Comparison of ENCODE assay signal across 16 mouse cellular contexts in the genomic region with DNA sequence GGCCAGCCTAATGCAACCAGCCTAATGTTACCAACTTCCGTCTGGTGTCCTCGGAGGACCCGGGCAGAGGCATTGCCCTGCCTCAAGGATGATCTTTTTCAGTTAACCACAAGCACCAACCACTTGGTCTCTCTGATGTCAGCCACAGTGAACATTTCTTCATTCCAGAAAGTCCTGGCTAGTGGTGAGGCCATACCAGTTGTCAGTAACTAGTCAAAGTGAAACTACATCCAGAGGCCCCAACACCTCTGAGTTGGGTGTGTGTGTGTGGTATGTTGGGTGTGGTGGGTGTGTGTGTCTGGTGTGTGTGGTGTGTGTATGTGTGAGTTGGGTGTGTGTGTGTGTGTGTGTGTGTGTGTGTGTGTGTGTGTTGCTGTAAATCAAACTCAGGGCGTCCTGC. TPM values are rescaled to one million over a fixed set of nuclear protein-coding genes. Genes with fewer than 3 reads are reported as not detected.
DNase-seq lines count a peak whose midpoint lies in the region; ATAC-seq and TF ChIP-seq lines count a peak whose summit lies in the region.
"Had no signal": no experiment of that assay in that cellular context is flagged by ENCODE, and none has a peak within 500 bp of the region (broad histone marks: within the 10 kb centered on the region; RNA-seq: fewer than 3 reads in every experiment).

No protein-coding gene starts in this region.

- no peak for TF ChIP-seq POLR2A in bone marrow, adult 2 months (IDR thresholded peaks at IDR 0.05; ENCODE audit: borderline replicate concordance, control insufficient read depth, low read depth, low read length)

- no peak for TF ChIP-seq CTCF in bone marrow, adult 2 months (IDR thresholded peaks at IDR 0.05; ENCODE audit: control insufficient read depth, insufficient read depth, low read length)

- peak; percentile 46 for DNase-seq in lung, postnatal 36 days
- DNase-seq in lung, postnatal 10 days = no peak
- no peak for DNase-seq in testis, postnatal 14 days (ENCODE audit: low spot score)
- DNase-seq in cerebellum, adult 8-10 months = no peak
- DNase-seq: adrenal gland, postnatal 10 days; embryo, embryonic 11 days; forebrain, postnatal 0 days; gastrocnemius, postnatal 36 days; heart, postnatal 10 days; kidney, postnatal 36 days; layer of hippocampus, postnatal 36 days; thymus, postnatal 4 days had no signal

- peak overlapping the region; percentile 59; the same call in 1 of the 2 replicates for H3K27ac ChIP-seq in bone marrow, adult 2 months (ENCODE audit: control insufficient read depth, insufficient read depth, low read depth, low read length, poor library complexity)
- H3K27ac ChIP-seq: limb, embryonic 13.5 days had no signal

- no peak overlapping the region for H3K4me3 ChIP-seq in bone marrow, adult 2 months (replicated peaks; ENCODE audit: control insufficient read depth, low read depth, low read length)
- H3K4me3 ChIP-seq: limb, embryonic 13.5 days had no signal

- peaks cover 5% of the 10 kb centered on the region; the same call in 1 of the 2 replicates for H3K4me1 ChIP-seq in bone marrow, adult 2 months (ENCODE audit: control insufficient read depth, insufficient read depth, low read length)
- H3K4me1 ChIP-seq: limb, embryonic 13.5 days had no signal

- 49% methylated on average over 4 of the region's 4 CpGs for WGBS in bone marrow, adult 2 months

- peak; percentile 63 for ATAC-seq in megakaryocyte, adult 5-6 weeks (ENCODE audit: poor library complexity, severe bottlenecking)
- no peak for ATAC-seq in erythroid progenitor cell, adult 5-6 weeks (replicated peaks; ENCODE audit: low FRiP score, poor library complexity, severe bottlenecking)
- ATAC-seq: forebrain, postnatal 0 days had no signal

RNA-seq across cellular contexts. Expression of a gene that starts 8.3 kb away (rescaled TPM):
- 1.7 TPM in 1 of 2 replicates, not detected in the other for polyA plus RNA-seq in bone marrow, adult 2 months (2011; ENCODE audit: insufficient read depth, insufficient read length, low replicate concordance, missing spikeins)
- 3.0 and 4.5 TPM in 2 replicates for total RNA-seq in megakaryocyte, adult 5-6 weeks (2015)
- 3.9 and 4.3 TPM in 2 replicates for total RNA-seq in megakaryocyte, adult 5-6 weeks (2017)
- total RNA-seq in erythroid progenitor cell, adult 5-6 weeks (2015; ENCODE audit: low replicate concordance) = 2.5 TPM in 1 of 2 replicates, not detected in the other
- not detected in 2 replicates for total RNA-seq in erythroid progenitor cell, adult 5-6 weeks (2017; ENCODE audit: low replicate concordance)

RNA-seq across cellular contexts. Expression of a gene that starts 16.4 kb away (rescaled TPM):
- polyA plus RNA-seq in bone marrow, adult 2 months (2011; ENCODE audit: insufficient read depth, insufficient read length, low replicate concordance, missing spikeins) = 0.52 and 2.3 TPM in 2 replicates
- total RNA-seq in megakaryocyte, adult 5-6 weeks (2015) = 1.3 and 2.5 TPM in 2 replicates
- 1.1 and 1.5 TPM in 2 replicates for total RNA-seq in megakaryocyte, adult 5-6 weeks (2017)
- total RNA-seq in erythroid progenitor cell, adult 5-6 weeks (2015; ENCODE audit: low replicate concordance) = 0.42 TPM in 1 of 2 replicates, not detected in the other
- total RNA-seq in erythroid progenitor cell, adult 5-6 weeks (2017; ENCODE audit: low replicate concordance) = 0.08 and 0.64 TPM in 2 replicates

RNA-seq across cellular contexts. Expression of a gene that starts 19.4 kb away (rescaled TPM):
- polyA plus RNA-seq in bone marrow, adult 2 months (2011; ENCODE audit: insufficient read depth, insufficient read length, low replicate concordance, missing spikeins) = 52.3 and 67.6 TPM in 2 replicates
- 28.0 and 28.7 TPM in 2 replicates for total RNA-seq in megakaryocyte, adult 5-6 weeks (2015)
- total RNA-seq in megakaryocyte, adult 5-6 weeks (2017) = 22.3 and 27.9 TPM in 2 replicates
- 32.7 and 54.4 TPM in 2 replicates for total RNA-seq in erythroid progenitor cell, adult 5-6 weeks (2015; ENCODE audit: low replicate concordance)
- total RNA-seq in erythroid progenitor cell, adult 5-6 weeks (2017; ENCODE audit: low replicate concordance) = 28.4 and 51.9 TPM in 2 replicates

RNA-seq across cellular contexts. Expression of a gene that starts 47.4 kb away (rescaled TPM):
- 10.5 and 22.4 TPM in 2 replicates for polyA plus RNA-seq in bone marrow, adult 2 months (2011; ENCODE audit: insufficient read depth, insufficient read length, low replicate concordance, missing spikeins)
- total RNA-seq in megakaryocyte, adult 5-6 weeks (2015) = 129 and 136 TPM in 2 replicates
- total RNA-seq in megakaryocyte, adult 5-6 weeks (2017) = 84.4 and 95.0 TPM in 2 replicates
- total RNA-seq in erythroid progenitor cell, adult 5-6 weeks (2015; ENCODE audit: low replicate concordance) = 5.4 and 12.6 TPM in 2 replicates
- 5.4 and 7.5 TPM in 2 replicates for total RNA-seq in erythroid progenitor cell, adult 5-6 weeks (2017; ENCODE audit: low replicate concordance)
